Mouse (Mus musculus): Measurements from ENCODE around the gene Olfr23.
"Not testable (repeated sequence)": the region's sequence is repeated elsewhere in the genome, so short reads cannot be mapped to it uniquely, and the experiment has no call there.

Gene Olfr23

GRCm38 (mm10) chr11:73936377-73936776 is at the start of gene Olfr23:
TSS of gene Olfr23 (plus strand) at chr11:73936677.
- no peak for DNase-seq (ENCODE audit: low spot score in 2 of 2)

GRCm38 (mm10) chr11:73890671-73891070 is 45.8 kb upstream of the Olfr23 start, which contains the start of gene Olfr394:
TSS of gene Olfr394 (minus strand) at chr11:73890771.
- no peak for DNase-seq (ENCODE audit: low spot score in 2 of 2)

GRCm38 (mm10) chr11:73909199-73909598 is 27.3 kb upstream of the Olfr23 start, which contains the start of gene Olfr395:
TSS of gene Olfr395 (minus strand) at chr11:73909299.
- DNase-seq (ENCODE audit: low spot score in 2 of 2) = not testable (repeated sequence)

GRCm38 (mm10) chr11:73960517-73960916 is 24.0 kb downstream of the Olfr23 start, which contains the start of gene Olfr397:
TSS of gene Olfr397 (plus strand) at chr11:73960817.
- no peak for DNase-seq (ENCODE audit: low spot score in 2 of 2)

- DNase-seq (ENCODE audit: low spot score in 2 of 2) = no peak
Measured at GRCm38 (mm10) chr11:73990307-73990706, 53.8 kb downstream of the Olfr23 start, which contains the start of gene Olfr398. TSS of gene Olfr398 (minus strand) at chr11:73990407.

All from right cerebral cortex, adult 2 months (tissue).